Mouse (Mus musculus): ENCODE data around the gene Crb3. TPM values are rescaled to one million over a fixed set of nuclear protein-coding genes. Genes with fewer than 3 reads are reported as not detected.

Gene Crb3
- polyA plus RNA-seq, 1 experiment from 2014 or later = 2.9 TPM

DNA sequence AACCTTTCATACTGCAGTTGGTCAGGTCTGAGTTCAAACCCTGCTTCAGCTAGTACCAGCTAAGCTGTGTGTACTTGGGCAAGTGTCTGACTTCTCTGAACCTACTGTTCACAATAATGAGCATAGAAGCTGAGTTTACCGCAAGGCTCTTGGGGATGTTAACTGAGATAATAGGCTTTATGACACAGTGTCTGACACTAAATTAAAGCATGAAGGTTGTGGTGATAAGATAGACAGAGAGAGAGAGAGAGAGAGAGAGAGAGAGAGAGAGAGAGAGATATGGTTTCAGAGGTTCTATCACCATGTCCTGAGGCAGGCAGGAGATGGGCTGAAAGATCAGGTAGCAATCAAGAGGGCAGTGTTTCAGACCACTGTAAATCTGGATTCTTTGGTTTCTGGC is 51.1 kb downstream of the Crb3 start:
- no peaks in the 10 kb centered on the region for H3K9me3 ChIP-seq
- no peak for ATAC-seq (ENCODE audit: low FRiP score)
- H3K4me3 ChIP-seq = no peak overlapping the region
- no peak overlapping the region for H3K4me2 ChIP-seq
- no peak overlapping the region for H3K27ac ChIP-seq
- H3K4me1 ChIP-seq (replicated peaks) = peaks cover 16% of the 10 kb centered on the region; the same call in 1 of the 2 replicates
- 92% methylated on average over 1 of the region's 1 CpGs for WGBS
- no peaks in the 10 kb centered on the region for H3K36me3 ChIP-seq
- H3K27me3 ChIP-seq = no peaks in the 10 kb centered on the region
- H3K9ac ChIP-seq = no peak overlapping the region

GRCm38 (mm10) chr17:57112768-57113474 is 54.0 kb downstream of the Crb3 start:
- H3K27me3 ChIP-seq = no peaks in the 10 kb centered on the region
- 89% methylated on average over 10 of the region's 10 CpGs for WGBS

More at GRCm38 (mm10) chr17:57112768-57113474, 54.0 kb downstream of the Crb3 start:
- no peak for ATAC-seq (ENCODE audit: low FRiP score)
- Histone ChIP-seq H3K4me3 (no peak overlapping the region), H3K9ac (no peak overlapping the region), H3K36me3 (no peaks in the 10 kb centered on the region), H3K27ac (no peak overlapping the region), H3K4me2 (no peak overlapping the region), H3K4me1 (replicated peaks) (no peaks in the 10 kb centered on the region), H3K9me3 (no peaks in the 10 kb centered on the region)

Other genes starting within 250 kb of the Crb3 start
- 5.6 and 8.0 TPM in 2 replicates for gene Rfx2, start 228.1 kb upstream of the Crb3 start, polyA plus RNA-seq (2015; fragmentation: Nextera tagmentation; extraction: Ambion mirVana)
- gene Acsbg2, start 184.7 kb upstream of the Crb3 start, polyA plus RNA-seq (2015; fragmentation: Nextera tagmentation; extraction: Ambion mirVana) = 0.06 TPM in 2 replicates
- gene 1700061G19Rik, start 183.6 kb upstream of the Crb3 start, polyA plus RNA-seq (2015; fragmentation: Nextera tagmentation; extraction: Ambion mirVana) = 0.27 and 0.41 TPM in 2 replicates
- gene Mllt1, start 123.7 kb upstream of the Crb3 start, polyA plus RNA-seq (2015; fragmentation: Nextera tagmentation; extraction: Ambion mirVana) = 75.1 and 77.5 TPM in 2 replicates
- not detected in 2 replicates for gene Acer1, start 77.0 kb upstream of the Crb3 start, polyA plus RNA-seq (2015; fragmentation: Nextera tagmentation; extraction: Ambion mirVana)
- gene Clpp, start 68.8 kb upstream of the Crb3 start, polyA plus RNA-seq (2015; fragmentation: Nextera tagmentation; extraction: Ambion mirVana) = 163 and 175 TPM in 2 replicates
- gene Alkbh7, start 61.8 kb upstream of the Crb3 start, polyA plus RNA-seq (2015; fragmentation: Nextera tagmentation; extraction: Ambion mirVana) = 41.9 and 46.0 TPM in 2 replicates
- 0.79 and 1.1 TPM in 2 replicates for gene Pspn, start 59.1 kb upstream of the Crb3 start, polyA plus RNA-seq (2015; fragmentation: Nextera tagmentation; extraction: Ambion mirVana)
- gene Gtf2f1, start 47.8 kb upstream of the Crb3 start, polyA plus RNA-seq (2015; fragmentation: Nextera tagmentation; extraction: Ambion mirVana) = 70.3 and 74.6 TPM in 2 replicates
- gene Gm17949, start 47.6 kb upstream of the Crb3 start, polyA plus RNA-seq (2015; fragmentation: Nextera tagmentation; extraction: Ambion mirVana) = 0.38 and 0.56 TPM in 2 replicates
- gene Khsrp, start 27.6 kb upstream of the Crb3 start, polyA plus RNA-seq (2015; fragmentation: Nextera tagmentation; extraction: Ambion mirVana) = 31.6 and 33.3 TPM in 2 replicates
- gene Slc25a41, start 17.5 kb upstream of the Crb3 start, polyA plus RNA-seq (2015; fragmentation: Nextera tagmentation; extraction: Ambion mirVana) = not detected in 2 replicates
- 26.5 and 27.6 TPM in 2 replicates for gene Slc25a23, start 758 bp downstream of the Crb3 start, polyA plus RNA-seq (2015; fragmentation: Nextera tagmentation; extraction: Ambion mirVana)
- gene Dennd1c, start 19.4 kb downstream of the Crb3 start, polyA plus RNA-seq (2015; fragmentation: Nextera tagmentation; extraction: Ambion mirVana) = 4.0 and 4.3 TPM in 2 replicates
- 314 and 346 TPM in 2 replicates for gene Tubb4a, start 28.7 kb downstream of the Crb3 start, polyA plus RNA-seq (2015; fragmentation: Nextera tagmentation; extraction: Ambion mirVana)
- gene Tnfsf9, start 46.2 kb downstream of the Crb3 start, polyA plus RNA-seq (2015; fragmentation: Nextera tagmentation; extraction: Ambion mirVana) = 4.6 and 5.5 TPM in 2 replicates
- gene Cd70, start 90.7 kb downstream of the Crb3 start, polyA plus RNA-seq (2015; fragmentation: Nextera tagmentation; extraction: Ambion mirVana) = 0.32 and 0.61 TPM in 2 replicates
- 0.09 and 0.14 TPM in 2 replicates for gene Tnfsf14, start 135.1 kb downstream of the Crb3 start, polyA plus RNA-seq (2015; fragmentation: Nextera tagmentation; extraction: Ambion mirVana)
- 1.3 TPM in 2 replicates for gene C3, start 169.0 kb downstream of the Crb3 start, polyA plus RNA-seq (2015; fragmentation: Nextera tagmentation; extraction: Ambion mirVana)
- 22.4 and 23.8 TPM in 2 replicates for gene Gpr108, start 189.3 kb downstream of the Crb3 start, polyA plus RNA-seq (2015; fragmentation: Nextera tagmentation; extraction: Ambion mirVana)
- 12.5 and 14.6 TPM in 2 replicates for gene Trip10, start 190.3 kb downstream of the Crb3 start, polyA plus RNA-seq (2015; fragmentation: Nextera tagmentation; extraction: Ambion mirVana)
- gene Vav1, start 220.0 kb downstream of the Crb3 start, polyA plus RNA-seq (2015; fragmentation: Nextera tagmentation; extraction: Ambion mirVana) = 1.8 and 2.2 TPM in 2 replicates

All from hindbrain, embryonic 13.5 days (tissue).